Mouse (Mus musculus): ENCODE results near the gene Phrf1.

DNA sequence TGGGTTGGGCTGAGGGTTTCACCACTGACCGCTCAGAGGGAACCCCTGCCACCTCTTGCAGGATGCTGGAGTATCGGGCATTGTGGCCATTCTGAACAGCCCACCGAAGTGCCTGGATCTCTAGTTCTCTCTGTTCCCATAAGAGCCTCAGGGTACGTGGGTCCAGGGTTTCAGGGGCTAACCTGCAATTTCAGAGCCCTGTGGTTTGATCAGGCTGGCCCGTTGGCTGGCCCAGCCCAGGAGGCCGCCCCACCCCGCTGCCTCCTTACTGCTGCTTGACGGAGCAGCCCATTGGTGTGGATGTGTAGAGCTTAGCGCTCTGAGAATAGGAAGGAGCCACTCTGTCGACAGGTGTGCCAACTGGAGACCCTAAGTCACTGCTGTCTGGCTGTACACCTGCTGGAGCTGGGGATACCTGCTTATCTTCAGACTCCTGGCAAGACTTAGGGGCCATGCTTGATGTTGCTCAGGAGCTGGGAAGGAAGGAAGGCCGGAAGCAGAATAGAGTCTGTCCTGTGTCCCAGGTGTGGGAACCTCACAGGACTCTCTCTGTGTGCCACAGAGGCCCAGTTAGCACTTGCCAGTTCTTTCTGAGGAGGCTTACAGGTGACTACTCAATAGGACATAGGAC lies 14.9 kb upstream of the Phrf1 start, which contains the start of gene Lmntd2:
- TF ChIP-seq EP300 (IDR thresholded peaks at IDR 0.05; ENCODE audit: insufficient read depth, low read depth, low read length) = no peak
- no peak for TF ChIP-seq CTCF (IDR thresholded peaks at IDR 0.05; ENCODE audit: low read depth, low read length)
- TF ChIP-seq POLR2A (IDR thresholded peaks at IDR 0.05; ENCODE audit: insufficient read depth, low read length) = no peak
